Mouse (Mus musculus) olfactory bulb, adult 2 months (tissue): ENCODE data around the gene Spg21.

Experiments
- CTCF ChIP-seq: fragments of 200-500 bp; IDR thresholded peaks from 2 replicates; pipeline ENCODE4 v1.5.1; 2012; ENCODE audit warnings: low read depth, mild to moderate bottlenecking, low read length, moderate library complexity; ENCODE audit not compliant: insufficient read depth
- POLR2A ChIP-seq: fragments of 200-500 bp; IDR thresholded peaks from 2 replicates; pipeline ENCODE4 v1.6.1; 2012; ENCODE audit warnings: mild to moderate bottlenecking, low read depth, low read length, moderate library complexity; ENCODE audit not compliant: insufficient read depth

GRCm38 (mm10) chr9:65531283-65531682 lies 70.5 kb downstream of the Spg21 start:
- TF ChIP-seq CTCF (no peak), POLR2A (no peak)
